Mouse (Mus musculus) olfactory bulb, adult 2 months (tissue): ENCODE measurements around the gene Cebpa.

Experiments used
- CTCF ChIP-seq: fragments of 200-500 bp; IDR thresholded peaks from 2 replicates; pipeline ENCODE4 v1.5.1; 2012; ENCODE audit warnings: low read depth, mild to moderate bottlenecking, low read length, moderate library complexity; ENCODE audit not compliant: insufficient read depth
- POLR2A ChIP-seq: fragments of 200-500 bp; IDR thresholded peaks from 2 replicates; pipeline ENCODE4 v1.6.1; 2012; ENCODE audit warnings: mild to moderate bottlenecking, low read depth, low read length, moderate library complexity; ENCODE audit not compliant: insufficient read depth

DNA sequence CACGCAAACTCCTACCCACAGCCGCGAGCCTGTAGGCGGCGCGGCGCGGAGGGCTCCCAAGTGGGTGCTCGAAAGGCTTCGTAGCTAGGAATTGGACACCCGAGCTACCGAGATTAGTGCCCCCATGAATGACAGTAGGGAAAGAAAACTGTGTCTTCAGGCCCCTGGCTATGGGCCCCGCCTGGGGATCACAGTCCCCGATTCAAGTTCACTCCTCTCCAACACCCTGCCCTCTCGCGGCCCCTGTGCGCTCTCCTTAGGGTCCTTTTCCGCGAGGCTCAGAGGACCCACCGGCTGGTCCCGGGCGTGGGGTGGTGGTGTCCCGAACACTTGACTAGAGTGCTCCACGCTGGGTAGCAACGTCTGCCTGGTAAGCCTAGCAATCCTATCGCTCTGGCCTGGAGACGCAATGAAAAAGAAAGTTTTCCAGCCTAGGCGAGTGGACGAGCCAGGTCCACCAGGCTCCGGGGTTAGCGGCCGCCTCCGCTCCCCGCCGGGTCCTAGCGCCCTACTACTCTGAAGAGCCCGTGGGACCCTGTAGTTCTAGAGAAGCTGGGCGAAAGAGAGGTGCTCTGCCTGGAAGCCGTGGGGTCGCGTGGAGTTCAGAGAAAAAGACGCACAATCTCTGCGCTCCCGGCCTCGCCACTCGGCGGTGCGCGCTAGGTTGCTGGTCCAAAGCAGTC is 853 bp upstream of the Cebpa start:
- no peak for TF ChIP-seq CTCF
- TF ChIP-seq POLR2A = no peak
